Mouse (Mus musculus) heart, adult 2 months (tissue): ENCODE results near the gene Trf. TPM values are rescaled to one million over a fixed set of nuclear protein-coding genes. Genes with fewer than 3 reads are reported as not detected.
A peak's percentile ranks its signal among the peaks of the same experiment; 100 is the strongest.

ENCODE experiments used
- DNase-seq, 2 experiments: peaks; one replicate each; pipeline ENCODE4 v3.0.0; 2021
- H3K27ac ChIP-seq: fragments of 200-600 bp; 2 replicates; pipeline ENCODE4 v1.8.1; 2022
- H3K27me3 ChIP-seq: fragments of 200-500 bp; 2 replicates; pipeline ENCODE4 v1.6.1; 2012; ENCODE audit warnings: mild to moderate bottlenecking, low read length, inconsistent platforms, mixed read lengths; ENCODE audit not compliant: control insufficient read depth, insufficient read depth
- H3K36me3 ChIP-seq: fragments of 200-500 bp; 2 replicates; pipeline ENCODE4 v1.6.1; 2012; ENCODE audit warnings: low read length, inconsistent platforms; ENCODE audit not compliant: control insufficient read depth, insufficient read depth
- H3K4me1 ChIP-seq: fragments of 200-500 bp; 2 replicates; pipeline ENCODE4 v1.6.1; 2011; ENCODE audit warnings: low read length; ENCODE audit not compliant: control insufficient read depth, insufficient read depth
- H3K4me3 ChIP-seq: fragments of 200-600 bp; 2 replicates; pipeline ENCODE4 v1.8.1; 2022
- H3K79me2 ChIP-seq: fragments of 200-500 bp; replicated peaks from 2 replicates; pipeline ENCODE4 v1.6.1; 2012; ENCODE audit warnings: mild to moderate bottlenecking, inconsistent platforms, low read length, moderate library complexity, mixed read lengths; ENCODE audit not compliant: control insufficient read depth, insufficient read depth
- H3K9ac ChIP-seq: fragments of 200-500 bp; 2 replicates; pipeline ENCODE4 v1.6.1; 2012; ENCODE audit warnings: low read depth, mild to moderate bottlenecking, control low read depth, inconsistent platforms, low read length, mixed read lengths
- CTCF ChIP-seq: fragments of 200-600 bp; IDR thresholded peaks from 2 replicates; pipeline ENCODE4 v1.8.1; 2022; ENCODE audit warnings: antibody characterized with exemption, mild to moderate bottlenecking, moderate library complexity
- EP300 ChIP-seq: fragments of 200-500 bp; IDR thresholded peaks from 2 replicates; pipeline ENCODE4 v1.6.1; 2011; ENCODE audit warnings: low read depth, low read length, control low read depth; ENCODE audit not compliant: insufficient read depth
- POLR2A ChIP-seq: fragments of 200-500 bp; IDR thresholded peaks from 2 replicates; pipeline ENCODE4 v1.6.1; 2011; ENCODE audit warnings: mild to moderate bottlenecking, low read depth, low read length, control low read depth; ENCODE audit not compliant: insufficient read depth
- WGBS: fragments of 180-500 bp; shearing (Covaris S2); methylation state at CpG from one replicate; pipeline ENCODE4 v1.1.7; 2018; 5-methylcytosine and 5-hydroxymethylcytosine counted together
- intact Hi-C: fragments of 180-260 bp; cut with DNase I; formaldehyde crosslinking; loops from one replicate; pipeline ENCODE4 v1.15.1; 2025
- polyA plus RNA-seq: library from polyadenylated mRNA; depleted of rRNA; stranded (reverse); fragments of >200 nt; gene quantifications from 2 replicates; pipeline ENCODE4 v1.2.3, GENCODE M21; 2012
- total RNA-seq, 2 experiments: library from RNA; stranded (reverse); gene quantifications; 2 replicates each; pipeline ENCODE4 v1.2.3; 2021

The Trf gene
- total and polyA plus RNA-seq, 3 experiments: 41.2 to 87.2 (median 47.8) TPM

- intact Hi-C loops: loop anchor here (5.0 kb wide), 1 partner anchor 74 kb away; no protein-coding TSS in a partner anchor
- Histone ChIP-seq H3K4me1 (0 out of 2 replicates have a peak, but pooled peaks cover 1% of the 10 kb centered on the region), H3K27me3 (no peaks in the 10 kb centered on the region), H3K9ac (no peak overlapping the region), H3K27ac (no peak overlapping the region), H3K79me2 (no peaks in the 10 kb centered on the region), H3K36me3 (no peaks in the 10 kb centered on the region), H3K4me3 (no peak overlapping the region)
- 86% methylated on average over 13 of the region's 13 CpGs for WGBS
- DNase-seq: no peak
- TF ChIP-seq POLR2A: no peak
- no peak for TF ChIP-seq CTCF
- TF ChIP-seq EP300: no peak
Observed at GRCm38 (mm10) chr9:103228370-103229003, 1.8 kb downstream of the Trf start.

- Histone ChIP-seq H3K9ac (no peak overlapping the region), H3K4me1 (0 out of 2 replicates have a peak, but pooled peaks cover 1% of the 10 kb centered on the region), H3K4me3 (no peak overlapping the region), H3K27ac (no peak overlapping the region), H3K79me2 (no peaks in the 10 kb centered on the region), H3K27me3 (no peaks in the 10 kb centered on the region), H3K36me3 (no peaks in the 10 kb centered on the region)
- no peak for DNase-seq
- WGBS: 92% methylated on average over 16 of the region's 16 CpGs
- intact Hi-C loops: loop anchor here (5.0 kb wide), 1 partner anchor 75 kb away; no protein-coding TSS in a partner anchor
- TF ChIP-seq EP300 (no peak), POLR2A (no peak), CTCF (no peak)
Observed at GRCm38 (mm10) chr9:103227760-103228159, 2.5 kb downstream of the Trf start.

GRCm38 (mm10) chr9:103226806-103227205 lies 3.4 kb downstream of the Trf start:
- TF ChIP-seq CTCF: no peak
- no peak for TF ChIP-seq POLR2A
- no peak for TF ChIP-seq EP300
- 0 out of 2 replicates have a peak, but pooled peaks cover 1% of the 10 kb centered on the region for H3K4me1 ChIP-seq
- no peak for DNase-seq
- no peak overlapping the region for H3K4me3 ChIP-seq
- 89% methylated on average over 15 of the region's 15 CpGs for WGBS
- H3K36me3 ChIP-seq: no peaks in the 10 kb centered on the region
- H3K27ac ChIP-seq: no peak overlapping the region
- H3K79me2 ChIP-seq: no peaks in the 10 kb centered on the region
- intact Hi-C loops: loop anchor here (5.0 kb wide), 1 partner anchor 75 kb away; no protein-coding TSS in a partner anchor
- no peak overlapping the region for H3K9ac ChIP-seq
- no peaks in the 10 kb centered on the region for H3K27me3 ChIP-seq

- no peaks in the 10 kb centered on the region for H3K4me1 ChIP-seq
- H3K36me3 ChIP-seq: no peaks in the 10 kb centered on the region
- no peak overlapping the region for H3K9ac ChIP-seq
- intact Hi-C loops: loop anchor here (5.0 kb wide), 1 partner anchor 77 kb away; no protein-coding TSS in a partner anchor
- 68% methylated on average over 3 of the region's 3 CpGs for WGBS
- no peak overlapping the region for H3K27ac ChIP-seq
- no peak for DNase-seq
- no peak for TF ChIP-seq EP300
- peak; percentile 48 for TF ChIP-seq CTCF
- TF ChIP-seq POLR2A: no peak
- no peaks in the 10 kb centered on the region for H3K79me2 ChIP-seq
- no peaks in the 10 kb centered on the region for H3K27me3 ChIP-seq
- H3K4me3 ChIP-seq: no peak overlapping the region
Observed at GRCm38 (mm10) chr9:103225464-103225863, 4.8 kb downstream of the Trf start.

DNA sequence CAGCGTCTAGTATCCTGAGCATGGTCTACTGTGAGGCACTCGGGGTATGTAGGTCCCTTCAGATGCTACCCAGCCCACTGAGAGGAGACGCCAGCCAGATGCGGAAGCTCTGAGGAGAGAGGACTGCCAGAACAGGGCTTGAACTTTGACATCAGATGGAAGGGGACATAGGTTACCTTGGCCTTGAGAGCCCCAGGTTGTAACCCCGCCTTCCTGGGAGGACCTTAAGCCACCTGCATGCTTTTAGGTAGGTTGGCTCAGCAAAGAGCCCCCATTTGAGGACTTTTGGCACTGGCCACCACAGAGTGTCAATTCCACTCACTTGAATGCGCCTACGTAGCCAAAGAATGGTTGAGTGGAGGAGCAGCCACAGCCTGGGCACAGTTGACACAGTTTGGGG lies 5.5 kb downstream of the Trf start:
- Histone ChIP-seq H3K27me3 (no peaks in the 10 kb centered on the region), H3K27ac (no peak overlapping the region), H3K79me2 (no peaks in the 10 kb centered on the region), H3K9ac (no peak overlapping the region), H3K4me3 (no peak overlapping the region), H3K4me1 (no peaks in the 10 kb centered on the region), H3K36me3 (no peaks in the 10 kb centered on the region)
- no peak for DNase-seq
- 95% methylated on average over 7 of the region's 7 CpGs for WGBS
- TF ChIP-seq POLR2A (no peak), CTCF (no peak), EP300 (no peak)
- intact Hi-C loops: loop anchor here (5.0 kb wide), 1 partner anchor 78 kb away; no protein-coding TSS in a partner anchor

GRCm38 (mm10) chr9:103214281-103214680 lies 16.0 kb downstream of the Trf start:
- Histone ChIP-seq H3K4me1 (no peaks in the 10 kb centered on the region), H3K79me2 (no peaks in the 10 kb centered on the region), H3K36me3 (no peaks in the 10 kb centered on the region), H3K4me3 (no peak overlapping the region), H3K27ac (no peak overlapping the region), H3K27me3 (no peaks in the 10 kb centered on the region), H3K9ac (no peak overlapping the region)
- 84% methylated on average over 6 of the region's 6 CpGs for WGBS
- intact Hi-C loops: no loop called here
- TF ChIP-seq EP300: no peak
- TF ChIP-seq POLR2A: no peak
- no peak for TF ChIP-seq CTCF
- no peak for DNase-seq
